Mouse (Mus musculus) erythroblast, adult 5-6 weeks (primary cell): ENCODE results near the gene Oxct2b. TPM values are rescaled to one million over a fixed set of nuclear protein-coding genes. Genes with fewer than 3 reads are reported as not detected.
"Not testable (repeated sequence)": the region's sequence is repeated elsewhere in the genome, so short reads cannot be mapped to it uniquely, and the experiment has no call there.

Experiments used
- ATAC-seq: replicated peaks from 2 replicates; pipeline ENCODE4 v1.8.0; 2016; ENCODE audit warnings: moderate number of reproducible peaks, mild to moderate bottlenecking, moderate TSS enrichment, inconsistent platforms; ENCODE audit not compliant: poor library complexity, low FRiP score, severe bottlenecking
- total RNA-seq, 2 experiments: library from RNA; stranded (forward) in 1 of 2; stranded (reverse) in 1 of 2; fragments of 150-400 nt in 1 of 2; fragments of 200-764, 138-1000 nt in 1 of 2; gene quantifications; 2 replicates each; pipeline versions ENCODE4 v1.2.3 to v1.2.4; 2015 to 2017; ENCODE audit warnings: low replicate concordance in 2 of 2

Gene Oxct2b
- total RNA-seq (2015; ENCODE audit: low replicate concordance) = not detected in 2 replicates
- not detected in 2 replicates for total RNA-seq (2017; ENCODE audit: low replicate concordance)

DNA sequence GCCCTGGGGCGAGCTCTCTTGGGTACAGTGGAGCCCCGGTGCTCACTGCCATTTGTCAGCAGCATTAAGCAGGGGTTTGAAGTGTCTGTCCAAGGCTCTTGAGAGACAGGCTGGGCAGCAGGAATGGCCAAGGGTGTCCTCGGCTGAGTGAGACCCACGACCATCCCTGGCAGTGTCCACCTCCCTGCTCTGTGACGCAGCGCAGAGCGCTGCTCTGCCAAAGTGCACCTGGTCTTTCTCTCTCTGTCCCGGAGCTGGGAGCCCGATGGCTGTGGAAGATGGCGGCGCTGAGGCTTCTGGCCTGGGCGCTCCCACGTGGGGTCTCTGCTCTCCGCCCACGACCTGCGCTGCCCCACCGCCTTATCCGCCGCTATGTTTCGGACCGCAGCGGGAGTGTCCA, at the start of gene Oxct2b:
Gene Oxct2b (plus strand): TSS at position 256 of the 400 bp plus-strand sequence.
- ATAC-seq = no peak

DNA sequence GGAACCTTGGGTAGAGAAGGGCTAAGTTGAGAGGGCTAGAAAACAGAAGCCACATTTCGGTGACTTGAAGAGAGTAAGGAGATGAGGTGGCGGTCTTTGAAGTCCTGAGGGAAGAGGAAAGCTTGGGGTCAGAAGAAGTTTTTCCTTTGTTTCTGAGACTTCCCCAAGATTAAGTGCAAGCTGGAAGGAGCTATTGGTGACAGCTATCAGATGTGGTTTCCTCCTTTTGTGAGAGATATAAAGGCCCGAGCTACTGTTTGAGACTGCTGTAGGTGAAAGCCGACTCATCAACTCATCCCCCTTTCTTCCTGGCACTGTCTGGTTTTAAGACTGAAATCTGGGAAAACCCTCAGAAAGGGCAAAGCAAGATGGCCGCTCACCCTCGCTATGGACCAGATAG, 47.4 kb upstream of the Oxct2b start:
- ATAC-seq = no peak

DNA sequence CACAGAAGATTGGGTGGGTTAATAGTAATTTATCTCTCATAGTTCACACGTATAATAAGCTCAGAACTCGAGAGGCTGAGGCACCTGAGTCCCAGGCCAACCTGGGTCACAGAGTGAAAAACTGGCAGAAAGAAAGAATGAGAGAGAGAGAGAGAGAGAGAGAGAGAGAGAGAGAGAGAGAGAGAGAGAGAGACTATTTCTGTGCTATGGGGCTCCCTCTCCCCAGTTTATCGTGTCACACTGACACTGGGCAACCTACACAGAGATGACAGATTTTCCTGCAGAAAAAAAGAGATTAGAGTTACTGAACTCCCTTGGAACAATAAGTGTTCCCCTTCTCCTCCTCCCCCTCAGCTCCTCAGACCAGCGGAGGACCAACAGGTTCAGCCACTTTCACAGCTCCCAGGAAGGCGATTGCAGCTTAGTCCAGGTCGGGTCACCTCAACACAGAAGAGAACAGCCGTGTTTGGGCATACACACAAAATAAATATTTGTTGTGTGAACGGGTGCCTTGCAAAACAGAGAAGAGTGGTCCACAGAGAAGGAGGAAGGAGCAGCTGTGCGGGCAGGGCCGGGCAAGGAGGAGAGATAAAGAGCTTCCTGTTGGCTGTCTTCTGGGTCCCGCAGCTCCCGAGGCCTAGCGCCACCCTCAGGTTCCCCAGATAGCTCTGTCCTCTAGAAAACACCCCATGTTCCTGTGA, 44.6 kb upstream of the Oxct2b start:
- ATAC-seq = peak; percentile 89

DNA sequence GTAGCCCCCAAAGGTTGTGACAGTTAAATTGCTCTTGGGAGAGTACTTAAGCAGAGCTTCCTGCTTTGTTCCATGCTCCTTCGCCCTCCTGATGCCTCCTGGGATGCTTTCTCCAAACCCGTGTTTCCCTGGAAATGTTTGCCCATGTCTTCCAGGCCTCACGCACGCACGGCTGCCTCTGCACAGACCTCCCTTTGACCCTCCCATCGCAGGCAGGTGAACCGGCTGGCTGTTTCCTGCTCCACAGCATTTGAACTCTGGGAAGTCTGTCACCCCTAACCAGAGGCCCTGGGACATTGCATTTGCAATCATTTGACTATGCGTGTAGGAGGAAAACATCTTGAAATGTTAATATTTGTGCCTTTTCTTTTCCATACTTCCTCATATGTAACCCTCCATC, 39.1 kb upstream of the Oxct2b start:
- ATAC-seq = no peak

DNA sequence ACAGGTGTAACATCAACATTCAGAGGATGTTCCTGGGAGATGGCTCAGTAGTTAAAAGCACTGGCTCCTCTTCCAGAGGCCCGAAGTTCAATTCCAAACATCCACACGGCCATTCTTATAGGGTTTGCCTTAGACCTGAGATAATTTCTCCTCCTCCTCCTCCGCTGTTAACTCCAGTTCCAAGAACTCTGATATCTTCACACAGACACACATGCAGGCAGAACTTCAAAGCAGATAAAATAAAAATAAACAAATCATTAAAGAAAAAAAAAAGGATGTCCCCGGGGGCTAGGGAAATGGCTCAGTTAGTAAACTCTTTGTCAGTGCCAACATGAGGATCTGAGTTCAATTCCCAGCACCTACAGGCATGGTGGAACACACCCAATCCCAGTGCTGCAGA, 37.8 kb upstream of the Oxct2b start:
- no peak for ATAC-seq

DNA sequence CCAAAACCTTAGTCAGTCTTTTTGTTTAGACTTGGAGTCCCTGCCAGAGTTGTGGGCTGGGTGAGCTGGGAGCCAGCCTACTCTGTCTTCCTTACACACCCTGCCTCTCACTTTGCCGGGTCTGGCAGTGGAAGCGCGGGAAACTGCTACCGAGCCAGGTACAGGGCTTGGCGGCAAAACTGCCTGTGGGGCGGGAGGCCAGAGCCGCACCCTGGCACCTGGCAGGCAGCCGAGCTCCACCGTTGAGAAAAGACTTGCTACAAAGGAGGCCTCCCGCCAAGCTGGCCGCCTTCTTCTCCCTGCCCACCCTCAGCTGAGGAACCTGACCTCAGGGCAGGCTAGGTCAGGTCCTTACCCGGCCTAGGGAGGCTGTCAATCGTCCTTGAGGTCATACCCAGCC, 35.3 kb upstream of the Oxct2b start:
- peak; percentile 66 for ATAC-seq

DNA sequence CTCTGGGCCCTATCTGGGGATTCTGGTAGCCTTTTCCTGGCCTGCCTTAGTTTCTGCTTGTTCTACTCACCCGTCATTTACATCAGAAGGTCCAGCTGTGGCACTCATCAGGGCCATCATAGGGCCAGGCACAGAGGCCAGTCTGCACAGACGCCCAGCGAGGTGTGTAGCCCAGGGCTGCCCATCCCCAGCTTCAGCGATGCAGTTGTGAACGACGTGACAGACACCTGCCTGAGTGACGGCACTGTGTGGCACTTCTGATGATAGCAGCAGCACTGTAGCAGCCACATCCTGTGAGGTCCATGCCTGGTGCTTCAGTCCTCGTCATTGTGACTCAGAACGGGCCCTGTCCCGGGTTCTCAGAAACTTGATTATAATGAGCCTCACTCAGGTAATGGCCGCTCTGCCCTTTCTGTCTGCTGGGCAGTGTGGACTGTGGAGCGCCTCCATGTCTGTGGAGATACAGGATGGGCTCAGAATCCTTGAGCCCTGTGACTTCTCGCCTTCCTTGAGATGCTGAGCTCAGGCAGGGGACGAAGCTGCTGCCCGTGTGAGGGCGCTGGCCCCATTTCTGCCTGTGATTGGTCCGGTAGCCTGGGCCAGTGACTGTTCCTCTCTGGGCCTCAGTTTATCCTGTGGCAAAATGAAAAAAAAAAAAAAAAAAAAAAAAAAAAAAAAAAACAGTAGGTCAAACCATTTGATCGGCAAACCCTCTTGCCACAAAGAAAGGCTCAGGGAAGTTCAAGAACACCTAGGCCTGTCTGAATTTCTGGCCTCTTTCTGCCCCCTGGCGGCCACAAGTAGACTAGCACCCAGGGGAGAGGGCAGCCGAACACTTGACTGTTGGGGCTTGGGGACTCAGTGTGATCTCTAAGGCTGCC, 33.5 kb upstream of the Oxct2b start:
- peak; percentile 63; the same call in 1 of the 2 replicates for ATAC-seq

DNA sequence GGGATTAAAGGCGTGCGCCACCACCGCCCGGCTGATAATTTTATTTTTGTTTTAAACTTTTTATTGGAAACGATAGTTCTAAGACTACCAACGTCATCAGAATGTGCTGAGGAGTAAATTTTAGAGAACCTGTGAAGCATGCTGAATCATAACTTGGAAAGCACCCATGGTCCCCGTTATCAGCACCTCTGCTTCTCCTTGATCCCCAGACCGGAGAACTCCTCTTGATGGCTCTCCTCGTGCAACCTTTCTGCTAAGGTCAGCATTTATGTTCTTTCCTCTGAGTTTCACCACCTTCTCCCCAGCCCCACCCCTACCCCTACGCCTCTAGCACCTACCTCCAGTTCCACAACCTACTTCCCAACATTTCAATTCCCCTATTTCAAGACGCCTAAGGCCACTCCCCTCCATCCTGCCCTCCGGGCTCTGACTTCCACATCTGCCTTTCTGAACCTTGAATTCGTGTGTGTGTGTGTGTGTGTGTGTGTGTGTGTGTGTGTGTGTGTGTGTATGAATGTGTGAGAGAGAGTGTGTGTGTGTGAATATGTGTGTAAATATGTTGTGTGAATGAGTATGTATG, 32.7 kb upstream of the Oxct2b start:
- peak; percentile 59 for ATAC-seq

DNA sequence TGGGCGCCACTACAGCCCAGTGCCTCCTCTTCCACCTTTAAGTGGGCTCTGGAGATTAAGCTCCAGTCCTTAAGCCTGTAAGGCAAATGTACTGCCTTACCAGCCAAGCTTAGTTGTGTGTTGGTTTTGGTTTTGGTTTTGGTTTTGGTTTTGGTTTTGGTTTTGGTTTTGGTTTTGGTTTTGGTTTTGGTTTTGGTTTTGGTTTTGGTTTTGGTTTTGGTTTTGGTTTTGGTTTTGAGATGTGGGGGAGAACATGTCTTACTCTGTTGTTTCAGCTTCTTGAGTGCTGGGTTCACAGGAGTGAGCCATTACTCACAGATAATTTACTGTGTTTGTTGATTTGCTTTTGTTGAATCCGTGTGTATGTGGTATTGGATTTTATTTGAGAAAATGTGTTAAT, 30.8 kb upstream of the Oxct2b start:
- no peak for ATAC-seq

DNA sequence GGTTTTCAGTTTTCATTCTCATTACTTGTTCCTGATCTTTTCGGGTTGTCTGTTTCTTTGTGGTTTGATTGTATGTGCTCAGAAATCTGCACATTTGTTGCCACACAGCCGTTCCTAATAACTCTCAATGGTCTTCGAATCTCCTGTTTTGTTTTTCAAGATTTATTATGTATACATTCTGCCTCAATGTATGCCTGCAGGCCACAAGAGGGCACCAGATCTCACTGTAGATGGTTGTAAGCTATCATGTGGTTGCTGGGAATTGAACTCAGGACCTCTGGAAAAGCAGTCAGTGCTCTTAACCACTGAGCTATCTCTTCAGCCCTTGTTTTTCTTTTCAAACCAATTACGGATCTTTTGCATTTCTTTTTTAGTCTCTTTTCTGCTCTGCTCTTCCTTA, 29.7 kb upstream of the Oxct2b start:
- no peak for ATAC-seq

DNA sequence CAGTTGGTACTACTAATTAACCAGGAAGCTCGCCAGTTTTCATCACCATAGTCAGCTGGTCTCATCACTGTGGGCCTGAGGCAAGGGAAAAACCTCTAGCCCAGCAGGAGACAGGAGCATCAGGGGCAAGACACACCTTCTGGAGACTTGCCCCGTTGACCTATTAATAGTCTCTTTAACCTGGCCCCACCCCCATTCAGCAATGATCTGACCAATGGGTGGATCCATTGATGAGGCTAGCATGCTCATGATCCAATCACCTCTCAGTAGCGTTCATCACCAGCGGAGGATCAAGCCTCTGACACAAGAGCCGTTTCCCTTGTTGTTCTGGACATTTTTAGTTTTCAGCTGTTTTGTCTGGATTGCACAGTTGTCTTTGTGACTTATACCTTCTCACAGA, 23.4 kb upstream of the Oxct2b start:
- no peak for ATAC-seq

DNA sequence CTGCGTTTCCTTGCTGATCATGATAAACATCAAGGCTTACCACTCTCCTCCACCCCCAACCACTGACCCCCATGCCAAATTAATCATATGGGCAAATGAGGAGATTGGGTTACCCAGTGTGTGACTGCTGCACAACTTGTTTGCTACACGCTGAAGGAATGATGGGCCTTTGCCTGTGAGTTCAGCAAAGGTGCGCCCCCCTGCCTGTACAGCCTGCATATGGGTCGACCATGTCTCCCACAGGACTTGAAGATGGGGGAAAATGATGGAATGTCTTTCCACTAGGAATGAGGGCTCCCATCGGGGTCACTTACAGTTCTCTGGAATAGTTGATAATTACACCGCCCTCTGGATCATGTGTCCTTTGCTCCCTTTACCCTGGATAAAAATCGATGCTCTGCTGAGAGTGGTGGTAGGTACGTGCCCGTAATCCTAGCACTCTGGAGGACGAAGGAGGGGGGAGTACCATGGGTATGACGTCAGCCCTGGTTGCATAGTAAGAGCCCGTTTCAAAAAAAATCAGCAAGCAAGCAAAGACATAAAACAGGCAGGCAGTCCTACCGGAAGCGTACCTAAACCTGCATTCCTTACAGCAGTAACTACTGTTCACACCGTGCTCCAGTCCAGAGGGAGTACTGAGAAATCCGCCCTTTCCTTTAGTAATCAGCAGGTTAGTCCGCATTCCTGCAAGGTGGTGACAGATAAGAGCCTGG, 22.8 kb upstream of the Oxct2b start:
- no peak for ATAC-seq

DNA sequence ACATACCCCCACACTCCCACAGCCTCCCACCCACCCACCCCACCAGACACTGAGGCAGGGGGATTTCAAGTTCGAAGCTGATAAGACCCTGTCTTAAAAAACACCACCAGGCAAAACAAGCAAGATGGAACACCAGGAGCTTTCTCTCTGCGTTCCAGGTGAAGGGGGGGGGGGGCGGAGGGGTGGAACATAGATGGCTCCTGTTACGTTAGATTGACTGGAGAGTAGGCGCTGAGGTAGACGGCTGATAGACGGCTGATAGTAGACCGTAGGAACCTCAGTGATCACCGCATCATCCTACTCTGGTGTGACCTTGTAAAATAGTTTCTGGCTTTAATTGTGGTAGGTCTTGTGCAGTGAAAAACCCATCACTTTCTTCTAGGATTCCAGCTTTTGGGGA, 22.2 kb upstream of the Oxct2b start:
- ATAC-seq = no peak

DNA sequence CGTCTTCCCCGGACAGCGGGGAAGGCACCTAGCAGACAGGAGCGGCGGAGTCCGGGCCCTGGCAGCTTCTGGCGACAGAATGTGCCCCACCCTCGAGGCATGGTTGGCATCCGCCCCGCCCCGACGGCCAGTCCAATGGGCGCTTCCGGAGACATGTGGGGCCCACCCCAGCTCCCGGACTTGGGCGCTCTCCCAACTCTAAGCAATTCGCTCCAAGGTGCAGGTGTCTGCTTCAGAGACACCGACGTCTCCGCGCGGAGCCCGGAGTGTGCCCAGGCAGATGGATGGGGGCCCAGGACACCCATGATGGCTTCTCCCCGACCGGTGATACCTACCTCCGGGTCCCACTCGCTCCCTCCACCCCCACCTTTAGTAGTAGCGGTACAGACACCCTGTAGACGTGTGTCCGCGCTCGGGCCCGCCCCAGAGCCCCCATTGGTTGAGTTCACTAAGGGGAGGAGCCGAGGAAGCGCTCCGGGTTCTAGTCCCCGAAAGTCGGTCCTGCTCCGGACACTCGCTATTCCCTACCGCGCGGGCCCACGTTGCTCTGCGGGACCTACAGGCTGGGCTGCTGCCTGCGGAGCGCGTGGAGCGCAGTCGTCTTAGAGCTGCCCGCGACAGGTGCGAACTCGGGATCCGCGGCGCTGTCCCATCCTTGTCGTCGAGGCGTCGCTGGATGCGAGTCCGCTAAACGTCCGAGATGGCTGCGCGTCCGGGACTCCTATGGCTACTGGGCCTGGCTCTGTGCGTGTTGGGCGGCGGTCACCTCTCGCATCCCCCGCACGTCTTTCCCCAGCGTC, 11.2 kb upstream of the Oxct2b start, which contains the start of gene Bmp8b:
Gene Bmp8b (plus strand): TSS at position 515 of the 800 bp plus-strand sequence.
- ATAC-seq = no peak

DNA sequence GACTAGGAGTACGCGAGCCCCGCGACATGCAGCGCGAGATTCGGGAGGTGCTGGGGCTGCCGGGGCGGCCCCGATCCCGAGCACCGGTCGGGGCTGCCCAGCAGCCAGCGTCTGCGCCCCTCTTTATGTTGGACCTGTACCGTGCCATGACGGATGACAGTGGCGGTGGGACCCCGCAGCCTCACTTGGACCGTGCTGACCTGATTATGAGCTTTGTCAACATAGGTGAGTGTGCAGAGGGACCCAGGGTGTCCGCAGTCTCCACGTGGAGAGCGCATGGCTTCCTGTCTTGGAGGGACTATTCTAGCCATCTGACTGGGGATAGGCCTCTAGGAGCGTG, 10.6 kb upstream of the Oxct2b start:
- ATAC-seq = no peak

DNA sequence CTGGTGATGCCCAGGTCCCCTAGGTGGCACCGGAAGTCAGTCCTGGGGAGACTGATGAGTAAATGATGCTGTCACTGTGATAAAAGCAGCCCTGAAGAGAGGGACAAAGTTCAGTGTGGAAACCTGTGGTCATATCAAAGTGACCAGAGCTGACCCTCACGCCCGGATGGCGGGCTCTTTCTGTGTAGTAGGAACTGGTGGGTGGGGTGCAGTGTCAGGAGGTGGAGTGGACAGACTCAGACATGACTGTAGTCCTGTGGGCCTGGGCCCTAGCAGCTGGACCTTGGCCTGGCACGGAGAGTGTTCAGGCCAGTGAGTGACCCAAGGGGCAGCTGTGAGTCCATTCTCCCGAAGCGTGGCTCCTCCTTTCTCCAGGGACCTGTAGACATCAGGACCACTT, 10.1 kb upstream of the Oxct2b start:
- not testable (repeated sequence) for ATAC-seq

DNA sequence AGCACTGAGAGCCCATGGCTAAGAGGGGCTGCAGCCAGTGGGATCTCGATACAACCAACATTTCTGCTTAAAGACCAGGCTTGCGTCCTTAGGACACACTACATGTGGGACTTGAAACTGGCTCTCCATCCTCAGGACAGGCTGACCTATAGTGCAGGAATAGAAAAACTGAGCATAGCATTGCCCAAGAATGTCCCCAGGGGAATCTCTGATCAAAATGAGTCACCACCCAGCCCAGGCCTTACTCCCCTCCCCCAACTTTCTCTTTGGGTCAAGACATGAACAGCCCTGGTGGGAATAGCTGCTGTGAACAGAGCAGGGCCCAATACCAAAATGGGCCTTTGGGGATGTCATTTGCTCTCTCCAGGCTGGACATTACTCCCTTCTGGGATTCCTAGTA, 9.2 kb upstream of the Oxct2b start:
- no peak for ATAC-seq

DNA sequence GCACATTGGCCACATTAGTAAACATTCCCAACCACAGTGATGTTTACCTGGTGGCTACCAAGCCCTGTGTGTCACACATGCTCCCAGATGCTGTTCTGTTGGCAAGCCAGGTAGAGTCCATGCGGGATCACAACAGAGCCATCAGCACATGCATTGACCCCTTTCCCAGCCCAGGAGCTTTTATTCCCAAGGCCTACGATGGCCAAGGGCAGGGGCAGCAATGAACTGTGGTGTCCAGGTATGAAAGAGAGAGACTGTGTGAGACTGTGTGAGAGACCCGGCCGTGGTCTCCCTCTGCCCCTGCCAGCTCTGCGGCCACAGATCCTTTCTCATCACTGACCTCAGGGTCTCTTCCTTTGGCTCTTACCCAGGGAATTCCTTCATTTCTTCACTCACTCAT, 8.0 kb upstream of the Oxct2b start:
- ATAC-seq = no peak

DNA sequence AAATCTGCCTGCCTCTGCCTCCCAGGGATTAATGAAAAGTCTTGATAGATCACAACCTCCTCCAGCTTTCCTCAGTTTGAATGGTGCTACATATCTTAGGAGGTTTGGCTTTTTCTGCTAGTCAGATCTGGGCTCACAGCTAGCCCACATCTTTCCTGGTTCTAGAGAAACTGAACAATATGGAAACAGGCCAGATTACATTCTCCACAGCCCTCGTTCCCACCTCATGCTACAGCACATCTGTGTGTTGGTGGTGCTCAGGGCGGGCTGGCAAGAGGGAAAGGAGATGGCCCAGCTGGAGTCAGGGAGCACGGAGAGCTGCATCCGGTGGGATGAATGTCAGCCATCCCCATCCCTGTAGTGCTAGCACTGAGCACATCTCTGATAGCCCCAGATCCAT, 5.3 kb upstream of the Oxct2b start:
- ATAC-seq = no peak
